Mouse (Mus musculus): ENCODE data around the gene Arid1b. TPM values are rescaled to one million over a fixed set of nuclear protein-coding genes. Genes with fewer than 3 reads are reported as not detected.

Gene Arid1b
- total RNA-seq, 2 experiments from 2014 or later: 39.6 to 44.4 TPM

DNA sequence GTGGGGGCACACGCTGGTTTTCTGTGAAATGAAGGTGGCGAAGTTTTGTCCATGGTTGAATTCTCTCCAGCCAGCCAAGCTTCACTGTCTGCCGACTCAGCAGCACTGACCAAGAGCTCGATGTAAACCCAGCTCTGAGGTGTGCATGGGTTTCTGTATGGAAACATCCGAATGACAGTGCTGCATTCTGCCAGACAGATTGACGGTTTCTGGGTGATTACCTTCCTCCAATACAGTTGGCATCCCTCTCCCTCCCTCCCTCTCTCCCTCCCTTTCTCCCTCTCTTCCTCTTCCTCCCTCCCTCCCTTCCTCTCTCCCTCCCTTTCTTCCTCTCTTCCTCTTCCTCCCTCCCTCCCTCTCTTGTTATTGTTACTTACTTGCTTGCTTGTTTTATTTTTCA, 219.3 kb downstream of the Arid1b start:
- DNase-seq: no peak

- DNase-seq: no peak
These were observed 221.2 kb downstream of the Arid1b start for GRCm38 (mm10) chr17:5215352-5215751.

- no peak for DNase-seq
These were observed 222.9 kb downstream of the Arid1b start for GRCm38 (mm10) chr17:5216965-5217546.

DNA sequence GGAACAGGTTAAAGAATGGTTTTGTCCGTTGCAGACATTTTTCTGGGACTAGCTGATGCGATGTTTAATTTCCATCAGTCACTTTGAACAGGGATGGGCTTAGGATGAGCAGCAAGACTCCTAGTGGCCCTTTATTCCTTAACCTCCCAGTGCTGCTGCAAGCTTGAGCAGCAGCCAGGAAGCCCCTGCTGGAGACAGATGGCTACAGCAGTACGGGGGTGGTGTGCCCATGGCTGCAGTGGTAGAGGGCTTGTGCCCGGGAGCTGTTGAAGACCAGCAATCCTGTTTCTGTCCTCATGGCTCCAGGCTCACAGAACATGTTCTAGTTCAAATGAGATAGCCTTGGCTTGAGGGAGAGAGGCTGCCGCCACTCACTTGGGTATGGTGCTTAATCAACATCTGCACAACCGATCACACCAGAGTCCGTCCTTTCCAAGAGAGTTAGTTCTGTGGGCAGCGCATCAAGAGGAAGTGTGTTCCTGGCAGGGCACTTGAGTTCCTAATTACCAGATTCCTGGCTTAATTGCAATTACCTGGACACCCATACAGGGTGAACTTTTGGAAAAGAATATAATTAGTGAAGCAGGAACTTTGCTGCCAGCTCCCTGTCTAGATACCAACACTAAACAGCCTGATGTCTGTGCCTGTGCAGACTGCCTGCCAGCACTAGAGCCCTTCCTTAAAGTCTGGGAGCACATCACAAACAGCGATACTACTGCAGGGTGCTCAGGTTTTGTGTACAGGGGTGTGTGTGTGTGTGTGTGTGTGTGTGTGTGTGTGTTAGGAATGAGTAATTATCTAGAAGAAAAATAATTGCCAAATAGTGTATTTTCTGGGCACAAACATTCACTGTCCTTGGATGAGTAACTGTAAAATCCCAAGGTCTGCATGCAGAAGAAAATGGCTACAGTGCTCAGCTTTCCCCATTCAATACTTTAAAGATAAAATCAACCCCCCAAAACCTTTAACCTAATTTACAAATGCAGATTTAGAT, 224.0 kb downstream of the Arid1b start:
- no peak for DNase-seq

GRCm38 (mm10) chr17:5218955-5219557, 224.9 kb downstream of the Arid1b start:
- no peak for DNase-seq

DNA sequence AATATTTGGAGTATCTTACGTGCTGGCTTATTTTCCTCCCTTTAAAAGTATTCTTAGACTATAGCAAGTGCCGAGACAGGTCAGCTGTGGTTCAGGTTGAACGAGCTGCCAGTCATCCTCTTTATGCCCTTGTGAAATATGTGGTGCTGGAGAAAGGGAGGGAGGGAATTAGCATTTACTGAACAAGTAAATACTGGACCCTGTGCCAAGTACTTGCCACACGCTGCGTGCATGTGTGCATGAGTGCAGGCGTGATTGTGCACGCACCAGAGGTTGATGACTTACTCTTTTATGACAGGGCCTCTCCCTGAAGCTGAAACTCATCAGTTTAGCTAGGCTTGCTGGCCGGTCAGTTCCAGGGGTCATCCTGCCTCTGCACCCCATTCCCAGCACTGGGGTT, 226.9 kb downstream of the Arid1b start:
- no peak for DNase-seq

- DNase-seq: no peak
These were observed 227.4 kb downstream of the Arid1b start for GRCm38 (mm10) chr17:5221558-5221957.

GRCm38 (mm10) chr17:5222827-5223226, 228.7 kb downstream of the Arid1b start:
- no peak for DNase-seq

- DNase-seq: no peak
These were observed 230.8 kb downstream of the Arid1b start for GRCm38 (mm10) chr17:5224932-5225331.

DNA sequence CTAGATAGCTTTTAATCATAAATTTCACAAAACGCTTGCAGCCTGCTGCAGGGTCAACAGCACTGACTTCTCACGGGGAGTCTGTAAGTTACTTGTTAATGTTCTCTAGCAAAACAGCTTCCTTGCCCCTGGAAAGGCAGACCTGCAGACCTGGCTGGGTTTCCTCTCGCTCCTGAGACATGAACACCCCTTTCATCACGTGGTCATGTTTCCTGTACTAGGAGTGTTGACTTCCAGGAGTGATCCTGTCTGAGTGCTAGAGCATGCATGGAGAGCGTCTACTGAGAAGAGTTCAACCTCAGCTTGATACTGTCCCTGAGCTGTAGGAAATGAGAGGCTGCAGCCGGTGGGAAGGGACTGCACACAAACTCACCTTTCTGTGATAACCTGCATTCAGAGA, 233.0 kb downstream of the Arid1b start:
- no peak for DNase-seq

GRCm38 (mm10) chr17:5227950-5228615, 234.0 kb downstream of the Arid1b start:
- DNase-seq: no peak

DNA sequence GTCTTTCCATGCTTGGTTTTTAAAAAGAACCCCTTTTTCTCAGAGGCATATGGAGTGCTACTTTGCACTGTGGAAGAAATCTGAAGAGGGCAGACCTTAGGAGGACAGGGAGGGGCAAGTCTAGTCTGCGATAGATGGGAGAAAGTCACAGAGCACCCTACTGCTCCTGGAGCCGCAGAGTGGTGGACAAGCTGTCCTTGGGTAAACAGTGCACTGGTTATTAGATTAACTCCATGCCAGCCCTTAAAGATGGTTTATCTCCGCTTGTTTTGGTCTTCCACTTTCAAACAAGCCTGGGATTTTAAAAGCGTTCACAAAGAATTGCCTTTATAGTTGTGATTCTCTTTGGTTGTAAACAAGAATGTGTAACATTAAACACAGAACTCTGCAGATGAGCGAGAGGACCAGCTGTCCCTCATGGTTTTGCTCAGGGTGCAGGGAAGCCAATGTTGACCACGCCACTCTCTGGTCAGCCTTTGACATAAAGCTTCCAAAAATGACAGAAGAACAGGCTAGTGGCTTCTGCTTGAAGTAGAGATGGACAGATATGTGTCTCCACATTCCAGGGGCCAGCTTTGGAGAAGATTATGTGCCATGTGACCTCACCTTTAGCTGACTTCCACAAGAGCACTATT, 234.6 kb downstream of the Arid1b start:
- no peak for DNase-seq

DNA sequence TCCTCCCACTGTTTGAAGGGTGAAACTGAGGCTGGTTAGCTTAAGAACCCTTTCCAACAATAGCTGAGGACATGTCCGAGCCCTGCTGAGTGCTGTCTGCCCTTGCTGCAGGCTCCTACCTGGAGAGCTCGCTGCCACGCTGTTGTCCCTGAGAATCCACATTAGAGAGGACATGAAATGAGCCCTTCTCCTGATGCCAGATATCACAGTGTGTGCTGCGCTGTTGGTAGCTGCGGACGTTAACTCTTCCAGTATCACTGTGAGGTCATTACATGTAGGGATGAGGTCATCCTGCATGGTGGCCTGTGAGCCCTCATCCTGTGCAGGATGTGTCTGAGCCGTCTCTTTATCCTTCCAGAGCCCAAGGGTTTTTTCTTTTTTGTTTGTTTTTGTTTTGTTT, 235.9 kb downstream of the Arid1b start:
- DNase-seq: no peak

GRCm38 (mm10) chr17:5232180-5232579, 238.0 kb downstream of the Arid1b start:
- no peak for DNase-seq

GRCm38 (mm10) chr17:5233991-5234390, 239.9 kb downstream of the Arid1b start:
- no peak for DNase-seq

GRCm38 (mm10) chr17:5235057-5235456, 240.9 kb downstream of the Arid1b start:
- DNase-seq: no peak

DNA sequence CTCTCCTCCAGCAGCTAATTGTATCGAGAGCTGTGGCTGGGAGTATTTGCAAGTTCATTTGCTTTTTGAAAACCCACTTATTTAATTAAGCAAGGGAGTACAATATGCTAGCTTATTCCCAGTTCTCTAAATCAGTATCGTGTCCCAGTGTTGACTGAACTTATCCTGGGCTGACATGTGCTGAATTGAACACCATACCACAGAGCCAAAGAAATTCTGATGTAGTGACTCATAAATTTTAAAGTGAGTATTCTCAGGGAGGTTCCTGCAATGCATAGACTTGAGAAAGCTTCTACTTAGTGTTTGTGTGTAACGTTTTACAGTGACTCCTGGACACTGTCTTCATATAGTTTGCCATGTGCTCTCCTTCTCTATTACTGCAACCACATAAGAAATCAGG, 243.6 kb downstream of the Arid1b start:
- no peak for DNase-seq

- DNase-seq: no peak
These were observed 244.5 kb downstream of the Arid1b start for GRCm38 (mm10) chr17:5238387-5239245.

- no peak for DNase-seq
These were observed 250.4 kb downstream of the Arid1b start for GRCm38 (mm10) chr17:5244526-5244925.

GRCm38 (mm10) chr17:5246688-5247087, 252.6 kb downstream of the Arid1b start:
- no peak for DNase-seq

GRCm38 (mm10) chr17:5247247-5247646, 253.1 kb downstream of the Arid1b start:
- no peak for DNase-seq
